Mouse (Mus musculus) liver, postnatal 0 days (tissue): ENCODE data around the gene Gatb.

Source experiments
- CTCF ChIP-seq: sonication (generic); IDR thresholded peaks from 2 replicates; pipeline ENCODE4 v1.5.1; 2016; ENCODE audit warnings: antibody characterized with exemption, low read depth
- EP300 ChIP-seq: IDR thresholded peaks from 2 replicates; pipeline ENCODE4 v1.6.1; 2016; ENCODE audit warnings: antibody characterized with exemption, low read depth, mild to moderate bottlenecking

DNA sequence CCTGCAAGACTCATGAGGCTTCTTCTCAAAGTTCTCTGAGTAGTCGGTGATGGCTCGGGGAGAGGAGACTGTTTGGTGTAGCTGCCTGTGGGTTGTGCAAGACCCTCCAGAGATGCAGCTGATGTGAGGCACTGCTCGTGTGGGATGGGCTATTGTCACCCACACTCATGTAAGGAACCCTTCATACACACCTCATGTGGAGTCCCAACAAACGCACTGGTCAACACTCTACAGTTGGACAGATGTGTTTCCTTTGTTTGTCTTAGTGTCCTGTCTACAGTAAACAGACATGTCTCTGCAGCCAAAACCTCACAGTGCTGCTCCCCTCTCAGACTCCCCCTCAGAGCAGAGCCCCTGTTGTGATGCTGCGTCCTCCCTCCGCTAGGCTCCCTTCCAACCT is 95.9 kb downstream of the Gatb start:
- no peak for TF ChIP-seq CTCF
- no peak for TF ChIP-seq EP300
